Mouse (Mus musculus) hindbrain, embryonic 11.5 days (tissue): ENCODE measurements at regions not wholly inside any gene's neighbourhood (a gene's known extent, or its start where the extent isn't known, plus 50 kb on each side); places are given as distances from the start of the nearest gene placed in this dataset.
A peak's percentile ranks its signal among the peaks of the same experiment; 100 is the strongest.

Experiments
- ATAC-seq: fragments of 200-750 bp; cut with Nextera tagmentation; 2 replicates; pipeline ENCODE4 v1.8.0; 2017; ENCODE audit warnings: mild to moderate bottlenecking, moderate TSS enrichment, moderate library complexity; ENCODE audit not compliant: low FRiP score
- DNase-seq: peaks from one replicate; pipeline ENCODE4 v3.0.0-alpha.2; 2015; ENCODE audit warnings: low spot score
- H3K27ac ChIP-seq: fragments of 300-500 bp; sonication (generic); 2 replicates; pipeline ENCODE4 v1.5.1; 2014; ENCODE audit warnings: mild to moderate bottlenecking, low read depth, low read length
- H3K27me3 ChIP-seq: fragments of 300-500 bp; sonication (generic); 2 replicates; pipeline ENCODE4 v1.6.1; 2014; ENCODE audit warnings: mild to moderate bottlenecking, low read length, moderate library complexity, mixed read lengths; ENCODE audit not compliant: control insufficient read depth, insufficient read depth
- H3K36me3 ChIP-seq: fragments of 300-500 bp; sonication (generic); 2 replicates; pipeline ENCODE4 v1.6.1; 2014; ENCODE audit warnings: mild to moderate bottlenecking, low read length, moderate library complexity, mixed read lengths; ENCODE audit not compliant: control insufficient read depth, insufficient read depth
- H3K4me1 ChIP-seq: fragments of 300-500 bp; sonication (generic); replicated peaks from 2 replicates; pipeline ENCODE4 v1.6.1; 2014; ENCODE audit warnings: low read length, mixed read lengths; ENCODE audit not compliant: control insufficient read depth, insufficient read depth
- H3K4me2 ChIP-seq: fragments of 300-500 bp; sonication (generic); replicated peaks from 2 replicates; pipeline ENCODE4 v1.6.1; 2014; ENCODE audit warnings: mild to moderate bottlenecking, low read depth, low read length
- H3K4me3 ChIP-seq: fragments of 300-500 bp; sonication (generic); 2 replicates; pipeline ENCODE4 v1.5.1; 2014; ENCODE audit warnings: low read depth, low read length
- H3K9ac ChIP-seq: fragments of 300-500 bp; sonication (generic); 2 replicates; pipeline ENCODE4 v1.6.1; 2014; ENCODE audit warnings: low read depth, low read length
- H3K9me3 ChIP-seq: fragments of 300-500 bp; sonication (generic); 2 replicates; pipeline ENCODE4 v1.6.1; 2016; ENCODE audit warnings: low read length; ENCODE audit not compliant: control insufficient read depth
- WGBS: fragments of 180-500 bp; shearing (Covaris S2); extraction: QIAGEN DNeasy Blood & Tissue Kit; methylation state at CpG from one replicate; pipeline ENCODE4 v1.1.7; 2014; 5-methylcytosine and 5-hydroxymethylcytosine counted together

DNA sequence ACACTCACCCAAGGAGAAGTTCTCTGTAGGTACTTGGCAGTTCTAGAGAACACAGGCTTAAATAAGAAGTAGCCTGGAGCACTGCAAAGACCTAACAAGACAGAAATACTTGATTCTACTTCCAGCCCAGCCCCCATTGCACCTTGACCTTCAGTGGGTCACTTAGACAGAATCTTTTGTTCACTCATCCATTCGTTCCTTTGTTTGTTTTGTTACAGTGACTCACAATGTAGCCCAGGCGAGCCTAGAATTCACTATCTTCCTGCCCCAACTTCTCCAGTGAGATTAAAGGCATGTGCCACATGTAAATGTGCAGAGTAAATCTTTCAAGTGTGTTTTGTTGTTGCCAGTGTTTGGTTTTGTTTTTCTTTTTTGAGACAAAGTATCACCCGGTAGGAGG, 158.5 kb upstream of the Esrrg start:
- DNase-seq (no peak), ATAC-seq (no peak)
- H3K4me1 ChIP-seq: no peaks in the 10 kb centered on the region
- no peak overlapping the region for H3K4me2 ChIP-seq
- 29% methylated on average over 3 of the region's 3 CpGs for WGBS
- no peaks in the 10 kb centered on the region for H3K27me3 ChIP-seq
- no peak overlapping the region for H3K27ac ChIP-seq
- H3K36me3 ChIP-seq: no peaks in the 10 kb centered on the region
- H3K9me3 ChIP-seq: no peaks in the 10 kb centered on the region
- no peak overlapping the region for H3K4me3 ChIP-seq
- no peak overlapping the region for H3K9ac ChIP-seq

DNA sequence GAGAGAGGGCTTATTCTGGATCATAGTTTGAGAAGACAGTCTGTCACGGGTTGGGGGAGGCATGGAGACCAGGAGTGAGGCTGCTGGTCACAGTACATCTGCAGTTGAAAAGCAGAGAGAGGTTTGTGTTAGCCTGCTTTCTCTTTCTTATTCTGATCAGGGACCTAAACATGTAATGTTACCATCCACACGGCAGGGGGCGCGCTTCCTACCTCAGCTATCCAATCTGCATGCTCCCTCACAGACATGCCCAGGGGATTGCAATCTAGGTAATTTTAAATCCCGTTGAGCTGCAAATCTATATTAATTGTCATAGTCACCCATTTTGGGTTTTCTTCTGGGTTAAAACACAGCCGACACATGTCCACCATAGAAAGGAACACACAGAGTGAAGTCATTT, 156.4 kb upstream of the Esrrg start:
- Histone ChIP-seq H3K9ac (no peak overlapping the region), H3K4me2 (no peak overlapping the region), H3K4me3 (no peak overlapping the region), H3K27me3 (no peaks in the 10 kb centered on the region), H3K4me1 (no peaks in the 10 kb centered on the region), H3K36me3 (no peaks in the 10 kb centered on the region), H3K9me3 (no peaks in the 10 kb centered on the region), H3K27ac (no peak overlapping the region)
- no peak for ATAC-seq
- 32% methylated on average over 6 of the region's 6 CpGs for WGBS
- DNase-seq: peak; percentile 62

DNA sequence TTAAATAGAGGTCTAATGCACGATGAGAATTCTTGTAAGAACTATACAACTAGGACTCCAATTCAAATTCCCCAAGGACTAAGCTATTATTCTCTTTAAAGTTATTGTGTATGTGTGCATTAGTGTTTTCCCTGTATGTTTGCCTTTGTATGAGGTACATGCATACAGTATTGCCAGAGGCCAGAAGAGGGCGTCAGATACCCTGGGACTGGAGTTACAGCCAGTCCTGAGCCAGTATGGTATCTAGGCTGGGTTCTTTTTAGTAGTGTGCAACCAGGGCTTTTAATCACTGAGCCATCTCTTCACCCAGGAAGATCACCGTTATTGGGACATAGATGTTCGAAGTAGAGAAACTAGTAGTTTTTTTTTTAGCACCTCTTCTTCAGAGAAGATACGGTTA, 154.2 kb upstream of the Esrrg start:
- H3K36me3 ChIP-seq: no peaks in the 10 kb centered on the region
- no peak overlapping the region for H3K27ac ChIP-seq
- no peaks in the 10 kb centered on the region for H3K27me3 ChIP-seq
- no peak overlapping the region for H3K4me2 ChIP-seq
- 69% methylated on average over 5 of the region's 5 CpGs for WGBS
- ATAC-seq (no peak), DNase-seq (peak; percentile 28)
- H3K9ac ChIP-seq: no peak overlapping the region
- no peaks in the 10 kb centered on the region for H3K9me3 ChIP-seq
- no peaks in the 10 kb centered on the region for H3K4me1 ChIP-seq
- no peak overlapping the region for H3K4me3 ChIP-seq

DNA sequence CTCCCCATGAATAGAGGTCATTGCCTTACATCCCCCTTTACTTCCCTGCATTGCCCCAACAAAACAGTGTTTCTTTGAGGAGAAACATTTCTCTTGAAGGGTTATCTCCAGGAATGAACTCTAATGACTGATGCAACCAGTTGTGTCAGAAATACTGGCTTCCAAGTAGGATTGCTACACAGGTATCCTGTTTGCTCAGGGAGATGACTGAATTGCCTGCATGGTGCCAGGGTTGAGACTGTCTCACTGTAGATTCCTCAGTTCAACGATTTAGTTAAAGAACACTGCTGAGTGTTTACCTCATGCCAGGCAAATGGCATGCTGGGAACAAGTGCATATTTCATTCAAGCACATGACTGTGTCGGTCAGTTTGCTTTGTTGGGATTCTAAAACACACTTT, 123.8 kb upstream of the Esrrg start:
- Histone ChIP-seq H3K27me3 (no peaks in the 10 kb centered on the region), H3K27ac (no peak overlapping the region), H3K4me2 (no peak overlapping the region), H3K36me3 (no peaks in the 10 kb centered on the region), H3K4me3 (no peak overlapping the region), H3K4me1 (no peaks in the 10 kb centered on the region), H3K9ac (no peak overlapping the region), H3K9me3 (no peaks in the 10 kb centered on the region)
- WGBS: 83% methylated on average over 2 of the region's 2 CpGs
- DNase-seq (no peak), ATAC-seq (no peak)

- Histone ChIP-seq H3K27me3 (no peaks in the 10 kb centered on the region), H3K27ac (no peak overlapping the region), H3K4me3 (no peak overlapping the region), H3K9me3 (no peaks in the 10 kb centered on the region), H3K4me1 (no peaks in the 10 kb centered on the region), H3K36me3 (no peaks in the 10 kb centered on the region), H3K9ac (no peak overlapping the region), H3K4me2 (no peak overlapping the region)
- ATAC-seq (no peak), DNase-seq (no peak)
- WGBS: 80% methylated on average over 13 of the region's 13 CpGs
Observed at GRCm38 (mm10) chr1:187487948-187488690, 120.5 kb upstream of the Esrrg start.

- no peak for ATAC-seq
- 85% methylated on average over 3 of the region's 3 CpGs for WGBS
- H3K9me3 ChIP-seq: no peaks in the 10 kb centered on the region
Observed at GRCm38 (mm10) chr1:187489452-187489851, 119.1 kb upstream of the Esrrg start.

GRCm38 (mm10) chr1:187505368-187505767, 103.2 kb upstream of the Esrrg start:
- Histone ChIP-seq H3K9ac (no peak overlapping the region), H3K4me3 (no peak overlapping the region), H3K4me1 (no peaks in the 10 kb centered on the region), H3K27me3 (no peaks in the 10 kb centered on the region), H3K36me3 (no peaks in the 10 kb centered on the region), H3K9me3 (no peaks in the 10 kb centered on the region), H3K4me2 (no peak overlapping the region), H3K27ac (no peak overlapping the region)
- 53% methylated on average over 9 of the region's 9 CpGs for WGBS
- ATAC-seq (no peak), DNase-seq (peak; percentile 4)

More at GRCm38 (mm10) chr1:187489452-187489851, 119.1 kb upstream of the Esrrg start:
- no peak overlapping the region for H3K27ac ChIP-seq
- no peaks in the 10 kb centered on the region for H3K27me3 ChIP-seq
- no peak overlapping the region for H3K4me3 ChIP-seq
- no peak overlapping the region for H3K4me2 ChIP-seq
- H3K36me3 ChIP-seq: no peaks in the 10 kb centered on the region
- no peaks in the 10 kb centered on the region for H3K4me1 ChIP-seq
- no peak overlapping the region for H3K9ac ChIP-seq
- DNase-seq: no peak

- 68% methylated on average over 6 of the region's 6 CpGs for WGBS
- no peak for ATAC-seq
- Histone ChIP-seq H3K27me3 (no peaks in the 10 kb centered on the region), H3K4me2 (no peak overlapping the region), H3K27ac (no peak overlapping the region), H3K36me3 (no peaks in the 10 kb centered on the region), H3K9me3 (no peaks in the 10 kb centered on the region), H3K4me3 (no peak overlapping the region), H3K4me1 (no peaks in the 10 kb centered on the region), H3K9ac (no peak overlapping the region)
- DNase-seq: no peak
Observed at GRCm38 (mm10) chr1:187507217-187507616, 101.4 kb upstream of the Esrrg start.

DNA sequence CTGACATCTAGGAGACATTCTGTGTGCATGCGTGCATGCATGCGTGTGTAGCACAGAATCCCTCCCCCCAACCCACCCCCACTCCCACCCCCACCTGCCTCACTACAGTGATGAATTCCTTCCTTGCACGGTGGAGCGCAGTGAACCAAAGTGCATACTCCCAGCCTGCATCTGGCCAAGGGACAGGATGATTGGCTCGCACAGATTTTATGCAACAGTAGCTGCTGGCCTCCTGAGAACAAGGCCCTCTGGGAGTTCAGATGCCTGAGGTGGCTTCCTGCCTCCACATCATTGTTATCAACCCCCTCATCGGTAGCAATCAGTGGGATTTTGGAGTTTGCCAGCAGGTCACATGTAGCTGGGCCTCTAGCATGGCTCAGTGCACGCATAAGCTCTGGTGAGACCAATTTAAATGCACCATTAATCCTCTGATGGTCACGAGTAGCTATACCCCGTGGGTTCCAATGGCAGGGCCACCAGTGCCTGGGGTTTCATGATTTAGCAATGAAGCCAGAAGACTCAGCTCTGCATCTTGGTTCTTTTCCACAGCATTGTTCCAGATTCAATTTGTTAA, 77.2 kb upstream of the Esrrg start:
- H3K27me3 ChIP-seq: no peaks in the 10 kb centered on the region
- H3K4me3 ChIP-seq: no peak overlapping the region
- no peak overlapping the region for H3K9ac ChIP-seq
- H3K4me1 ChIP-seq: no peaks in the 10 kb centered on the region
- no peaks in the 10 kb centered on the region for H3K36me3 ChIP-seq
- H3K9me3 ChIP-seq: no peaks in the 10 kb centered on the region
- DNase-seq (no peak), ATAC-seq (no peak)
- 84% methylated on average over 9 of the region's 9 CpGs for WGBS
- no peak overlapping the region for H3K27ac ChIP-seq
- H3K4me2 ChIP-seq: no peak overlapping the region
